Mouse (Mus musculus): ENCODE results near the gene Cdk7.

GRCm38 (mm10) chr13:100698866-100699265 is 31.9 kb downstream of the Cdk7 start:
- TF ChIP-seq POLR2A (IDR thresholded peaks at IDR 0.05; ENCODE audit: borderline replicate concordance, low read depth, low read length) (no peak), CTCF (IDR thresholded peaks at IDR 0.05; ENCODE audit: low read depth, low read length) (no peak)

Data from bone marrow macrophage, adult 2 months (primary cell).